Mouse (Mus musculus) fat pad, adult 2 months (tissue): ENCODE results near the gene Atp6v1d.

ENCODE experiments used
- DNase-seq: peaks from one replicate; pipeline ENCODE4 v3.0.0-alpha.2; 2011; ENCODE audit warnings: low read depth, low spot score; ENCODE audit errors: extremely low read depth

Atp6v1d gene

GRCm38 (mm10) chr12:78861496-78862253, at the start of gene Atp6v1d, which contains the start of gene Eif2s1:
TSS of gene Atp6v1d (minus strand) at chr12:78861638.
TSS of gene Eif2s1 (plus strand) at chr12:78861819.
- DNase-seq: peak; percentile 94

- no peak for DNase-seq
Observed at GRCm38 (mm10) chr12:78910684-78911461, 49.4 kb upstream of the Atp6v1d start.

- DNase-seq: no peak
Observed at GRCm38 (mm10) chr12:78908081-78908605, 46.7 kb upstream of the Atp6v1d start.

- no peak for DNase-seq
Observed at GRCm38 (mm10) chr12:78906707-78907162, 45.3 kb upstream of the Atp6v1d start, which contains the start of gene Plek2. TSS of gene Plek2 (minus strand) at chr12:78906964.

GRCm38 (mm10) chr12:78904499-78904898, 43.1 kb upstream of the Atp6v1d start:
- no peak for DNase-seq

- DNase-seq: no peak
Observed at GRCm38 (mm10) chr12:78903313-78903712, 41.9 kb upstream of the Atp6v1d start.

- DNase-seq: no peak
Observed at GRCm38 (mm10) chr12:78901467-78901866, 40.0 kb upstream of the Atp6v1d start.

- DNase-seq: no peak
Observed at GRCm38 (mm10) chr12:78897861-78898260, 36.4 kb upstream of the Atp6v1d start.

GRCm38 (mm10) chr12:78891149-78891548, 29.7 kb upstream of the Atp6v1d start:
- no peak for DNase-seq

GRCm38 (mm10) chr12:78890062-78890461, 28.6 kb upstream of the Atp6v1d start:
- DNase-seq: no peak

GRCm38 (mm10) chr12:78874581-78874980, 13.1 kb upstream of the Atp6v1d start:
- DNase-seq: no peak

GRCm38 (mm10) chr12:78868115-78868514, 6.7 kb upstream of the Atp6v1d start:
- no peak for DNase-seq

GRCm38 (mm10) chr12:78865434-78865833, 4.0 kb upstream of the Atp6v1d start:
- no peak for DNase-seq

- no peak for DNase-seq
Observed at GRCm38 (mm10) chr12:78862254-78862730, 854 bp upstream of the Atp6v1d start.

- DNase-seq: no peak
Observed at GRCm38 (mm10) chr12:78860921-78861495, 430 bp downstream of the Atp6v1d start.

GRCm38 (mm10) chr12:78848246-78848645, 13.2 kb downstream of the Atp6v1d start:
- no peak for DNase-seq

GRCm38 (mm10) chr12:78842429-78842828, 19.0 kb downstream of the Atp6v1d start:
- DNase-seq: no peak

- no peak for DNase-seq
Observed at GRCm38 (mm10) chr12:78839906-78840305, 21.5 kb downstream of the Atp6v1d start.

GRCm38 (mm10) chr12:78834496-78834895, 26.9 kb downstream of the Atp6v1d start:
- DNase-seq: no peak

GRCm38 (mm10) chr12:78814437-78814836, 47.0 kb downstream of the Atp6v1d start:
- no peak for DNase-seq

- no peak for DNase-seq
Observed at GRCm38 (mm10) chr12:78801836-78802235, 59.6 kb downstream of the Atp6v1d start.
